Comparison of ENCODE assay signal across 16 mouse cellular contexts in the genomic region with DNA sequence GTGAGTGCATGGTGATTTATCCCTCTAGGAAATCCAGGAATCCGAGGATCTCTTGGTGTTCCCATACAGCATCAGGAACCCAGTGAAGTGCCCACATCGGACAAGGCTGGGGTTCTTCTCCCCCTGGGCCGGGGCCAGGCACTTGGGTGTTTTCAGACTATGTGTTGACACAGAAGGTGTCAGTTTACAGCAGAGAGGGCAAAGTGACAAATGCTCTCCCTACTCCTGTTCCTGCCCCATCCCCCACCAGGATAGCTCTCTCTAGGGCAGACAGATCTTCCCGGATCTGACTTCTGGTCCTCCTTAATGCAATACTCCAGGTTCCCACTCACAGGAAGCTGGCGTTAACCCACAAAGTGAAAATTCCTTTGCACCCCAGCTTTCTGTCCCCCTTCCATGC. TPM values are rescaled to one million over a fixed set of nuclear protein-coding genes. Genes with fewer than 3 reads are reported as not detected.
DNase-seq lines count a peak whose midpoint lies in the region; ATAC-seq and TF ChIP-seq lines count a peak whose summit lies in the region.
"Had no signal": no experiment of that assay in that cellular context is flagged by ENCODE, and none has a peak within 500 bp of the region (broad histone marks: within the 10 kb centered on the region; RNA-seq: fewer than 3 reads in every experiment).

No protein-coding gene starts in this region.

- H3K36me3 ChIP-seq in kidney, embryonic 16.5 days (ENCODE audit: insufficient read depth, low read length): no peaks in the 10 kb centered on the region
- H3K36me3 ChIP-seq in kidney, adult 2 months (ENCODE audit: control insufficient read depth, insufficient read depth, low read length): no peaks in the 10 kb centered on the region
- H3K36me3 ChIP-seq in intestine, embryonic 16.5 days (ENCODE audit: control insufficient read depth, insufficient read depth, low read length): no peaks in the 10 kb centered on the region
- H3K36me3 ChIP-seq: embryonic facial prominence, embryonic 13.5 days; forebrain, embryonic 12.5 days; lung, embryonic 15.5 days had no signal

- H3K27ac ChIP-seq in kidney, embryonic 16.5 days (ENCODE audit: low read length): no peak overlapping the region; the same call in 1 of the 2 replicates
- no peak overlapping the region for H3K27ac ChIP-seq in kidney, adult 2 months (ENCODE audit: insufficient read depth, low read depth, low read length)
- no peak overlapping the region for H3K27ac ChIP-seq in intestine, embryonic 16.5 days (ENCODE audit: low read length)
- H3K27ac ChIP-seq: embryonic facial prominence, embryonic 13.5 days; forebrain, embryonic 12.5 days; hindbrain, postnatal 0 days; lung, embryonic 15.5 days had no signal

- ATAC-seq in kidney, embryonic 16.5 days (ENCODE audit: low FRiP score, low TSS enrichment): 0 out of 2 replicates have a peak, but pooled peaks have one; percentile 29
- peak; percentile 60 for ATAC-seq in intestine, embryonic 16.5 days
- ATAC-seq: CD4-positive, CD25-positive, alpha-beta regulatory T cell, adult 4 months; hindbrain, postnatal 0 days had no signal

- no peak overlapping the region for H3K9ac ChIP-seq in kidney, embryonic 16.5 days (replicated peaks; ENCODE audit: low read length)
- H3K9ac ChIP-seq in intestine, embryonic 16.5 days (ENCODE audit: low read depth, low read length): 0 out of 2 replicates have a peak overlapping the region, but pooled peaks have one; percentile 15
- H3K9ac ChIP-seq: embryonic facial prominence, embryonic 13.5 days; forebrain, embryonic 12.5 days; lung, embryonic 15.5 days had no signal

- no peak for TF ChIP-seq CTCF in kidney, adult 2 months (conservative IDR thresholded peaks at IDR 0.05; ENCODE audit: insufficient read depth, insufficient read length, low read depth, low read length)

- no peak overlapping the region for H3K4me3 ChIP-seq in kidney, embryonic 16.5 days (ENCODE audit: low read length)
- no peak overlapping the region for H3K4me3 ChIP-seq in kidney, adult 2 months (ENCODE audit: insufficient read depth, low read depth, low read length)
- no peak overlapping the region for H3K4me3 ChIP-seq in intestine, embryonic 16.5 days (ENCODE audit: low read length)
- H3K4me3 ChIP-seq: embryonic facial prominence, embryonic 13.5 days; forebrain, embryonic 12.5 days; lung, embryonic 15.5 days; megakaryocyte, embryonic 14.5 days had no signal

- H3K4me2 ChIP-seq in kidney, embryonic 16.5 days (replicated peaks; ENCODE audit: low read depth, low read length): no peak overlapping the region
- no peak overlapping the region for H3K4me2 ChIP-seq in intestine, embryonic 16.5 days (ENCODE audit: low read depth, low read length)
- H3K4me2 ChIP-seq: embryonic facial prominence, embryonic 13.5 days; forebrain, embryonic 12.5 days; lung, embryonic 15.5 days had no signal

- DNase-seq in gastrocnemius, postnatal 14 days: peak; percentile 54
- DNase-seq in gastrocnemius, postnatal 10 days: no peak
- DNase-seq in kidney, adult 2 months: no peak
- DNase-seq in mesoderm, embryonic 11.5 days (ENCODE audit: low read depth, low spot score): peak; percentile 47
- DNase-seq in layer of hippocampus, postnatal 10 days (ENCODE audit: low spot score in 2 of 2): no peak
- no peak for DNase-seq in left cerebral cortex, adult 9 months (ENCODE audit: low spot score in 2 of 2)
- DNase-seq: cerebellum, adult 8-10 months; right cerebral cortex, postnatal 4 days had no signal

- H3K4me1 ChIP-seq in kidney, embryonic 16.5 days (ENCODE audit: insufficient read depth, low read length): peaks cover 16% of the 10 kb centered on the region
- no peaks in the 10 kb centered on the region for H3K4me1 ChIP-seq in kidney, adult 2 months (ENCODE audit: control insufficient read depth, insufficient read depth, low read length)
- H3K4me1 ChIP-seq in intestine, embryonic 16.5 days (ENCODE audit: control insufficient read depth, insufficient read depth, low read length): peaks cover 31% of the 10 kb centered on the region

- H3K9me3 ChIP-seq in kidney, embryonic 16.5 days (ENCODE audit: low read length): no peaks in the 10 kb centered on the region
- H3K9me3 ChIP-seq in intestine, embryonic 16.5 days (ENCODE audit: control insufficient read depth, low read length): no peaks in the 10 kb centered on the region
- H3K9me3 ChIP-seq: embryonic facial prominence, embryonic 13.5 days; forebrain, embryonic 12.5 days; lung, embryonic 15.5 days had no signal

- no peaks in the 10 kb centered on the region for H3K27me3 ChIP-seq in kidney, embryonic 16.5 days (ENCODE audit: insufficient read depth, low read length)
- H3K27me3 ChIP-seq in kidney, adult 2 months (replicated peaks; ENCODE audit: control insufficient read depth, insufficient read depth, low read length): no peaks in the 10 kb centered on the region
- H3K27me3 ChIP-seq in intestine, embryonic 16.5 days (replicated peaks; ENCODE audit: control insufficient read depth, insufficient read depth, low read length): no peaks in the 10 kb centered on the region
- H3K27me3 ChIP-seq: embryonic facial prominence, embryonic 13.5 days; lung, embryonic 15.5 days had no signal

- TF ChIP-seq POLR2A in kidney, adult 2 months (IDR thresholded peaks at IDR 0.05; ENCODE audit: low read depth, low read length): no peak

- 19% methylated on average over 5 of the region's 5 CpGs for WGBS in kidney, embryonic 16.5 days
- 46% methylated on average over 5 of the region's 5 CpGs for WGBS in kidney, adult 2 months
- 19% methylated on average over 5 of the region's 5 CpGs for WGBS in intestine, embryonic 16.5 days

- intact Hi-C loops in gastrocnemius, postnatal 14 days (cut with DNase I; ENCODE audit: low total_unique reads): no loop called here

RNA-seq across cellular contexts. Expression of a gene that starts 5.3 kb away (rescaled TPM):
- total RNA-seq in gastrocnemius, postnatal 14 days (2021): 10 to 100 TPM; 45.2 to 45.5 TPM
- total RNA-seq in gastrocnemius, postnatal 10 days (2021): 10 to 100 TPM; 65.9 to 66.6 TPM
- 12.2 and 17.3 TPM in 2 replicates for polyA plus RNA-seq in kidney, embryonic 16.5 days (2015; fragmentation: Nextera tagmentation; extraction: Ambion mirVana)
- polyA plus RNA-seq in kidney, adult 2 months (2012; rRNA removed): 12.4 TPM in 2 replicates
- polyA plus RNA-seq in intestine, embryonic 16.5 days (2015; fragmentation: Nextera tagmentation; extraction: Ambion mirVana): 9.1 and 10.0 TPM in 2 replicates
- total RNA-seq in layer of hippocampus, postnatal 10 days (2021): 10 to 100 TPM; 52.0 to 55.7 TPM

Comparison
In these comparisons a context has a peak if more than half of its experiments do, and no peak if none do; other contexts are left out.
1. DNase-seq: peak in gastrocnemius, postnatal 14 days (single experiment) and mesoderm, embryonic 11.5 days (single experiment); none in gastrocnemius, postnatal 10 days (single experiment), kidney, adult 2 months (single experiment), layer of hippocampus, postnatal 10 days (0 of 2) and left cerebral cortex, adult 9 months (0 of 2).